Mouse (Mus musculus) left cerebral cortex, adult 2 months (tissue): ENCODE measurements around the gene Susd6. TPM values are rescaled to one million over a fixed set of nuclear protein-coding genes. Genes with fewer than 3 reads are reported as not detected.

Source experiments
- DNase-seq, 2 experiments: peaks; one replicate each; pipeline ENCODE4 v3.0.0; 2021 to 2022; ENCODE audit warnings: low spot score in 2 of 2, mixed read lengths in 1 of 2; ENCODE audit errors: extremely low spot score in 1 of 2
- H3K27ac ChIP-seq: fragments of 200-600 bp; 2 replicates; pipeline ENCODE4 v1.8.1; 2022
- H3K4me3 ChIP-seq: fragments of 200-600 bp; 2 replicates; pipeline ENCODE4 v1.8.1; 2022
- CTCF ChIP-seq: fragments of 200-600 bp; IDR thresholded peaks from 2 replicates; pipeline ENCODE4 v1.8.1; 2022; ENCODE audit warnings: antibody characterized with exemption, mild to moderate bottlenecking, moderate library complexity
- intact Hi-C: fragments of 180-260 bp; cut with DNase I; formaldehyde crosslinking; loops from one replicate; pipeline ENCODE4 v1.15.1; 2025
- total RNA-seq, 2 experiments: library from RNA; stranded (reverse); gene quantifications; 2 replicates each; pipeline ENCODE4 v1.2.3; 2021

Gene Susd6
- total RNA-seq, 2 experiments from 2014 or later = 37.0 TPM

- intact Hi-C loops = no loop called here
- Histone ChIP-seq H3K4me3 (no peak overlapping the region), H3K27ac (no peak overlapping the region)
- DNase-seq = no peak
- TF ChIP-seq CTCF = no peak
These were observed 56.6 kb downstream of the Susd6 start for GRCm38 (mm10) chr12:80846861-80847268.

DNA sequence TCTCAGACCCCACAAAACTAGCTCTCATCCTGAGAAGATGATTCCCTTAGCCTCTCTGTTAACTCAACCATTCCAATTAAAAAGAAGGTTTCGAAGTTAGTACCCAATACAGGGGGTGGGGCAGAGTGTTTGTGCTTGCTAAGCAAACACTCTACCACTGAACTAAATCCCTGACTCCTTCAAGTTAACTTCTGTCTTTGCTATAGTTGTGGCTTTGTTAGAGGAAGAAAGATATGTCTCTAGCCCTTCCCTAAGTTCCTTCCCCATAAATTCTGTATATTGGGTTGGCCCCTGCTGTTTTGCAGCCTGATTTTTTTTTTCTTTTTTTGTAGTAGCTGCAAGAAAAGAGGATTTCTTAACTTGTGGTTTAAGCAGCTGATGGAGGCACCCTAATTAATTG is 61.7 kb downstream of the Susd6 start:
- H3K4me3 ChIP-seq = no peak overlapping the region
- no peak for DNase-seq
- intact Hi-C loops = no loop called here
- H3K27ac ChIP-seq = no peak overlapping the region
- TF ChIP-seq CTCF = no peak

DNA sequence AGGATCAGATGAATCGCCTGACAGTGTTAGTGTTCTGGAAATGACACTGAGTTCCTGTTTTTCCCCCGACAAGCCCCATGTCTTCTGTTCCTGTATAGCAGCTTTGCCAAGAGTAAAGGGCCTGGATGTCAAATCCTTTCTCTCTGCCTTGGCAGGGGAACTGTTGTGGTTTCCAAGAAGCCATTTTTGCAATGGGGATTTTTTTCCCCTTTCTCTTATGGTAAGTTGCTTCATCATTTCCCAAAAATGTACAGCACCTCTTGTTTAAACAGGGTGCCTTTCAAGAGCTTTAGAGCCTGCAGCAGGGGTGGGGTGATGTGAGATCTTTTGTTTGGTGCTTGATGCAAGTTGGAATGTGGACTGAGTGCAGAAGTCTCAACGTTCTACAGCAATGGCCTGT is 63.4 kb downstream of the Susd6 start:
- intact Hi-C loops = no loop called here
- TF ChIP-seq CTCF = no peak
- DNase-seq = no peak
- Histone ChIP-seq H3K4me3 (no peak overlapping the region), H3K27ac (no peak overlapping the region)

DNA sequence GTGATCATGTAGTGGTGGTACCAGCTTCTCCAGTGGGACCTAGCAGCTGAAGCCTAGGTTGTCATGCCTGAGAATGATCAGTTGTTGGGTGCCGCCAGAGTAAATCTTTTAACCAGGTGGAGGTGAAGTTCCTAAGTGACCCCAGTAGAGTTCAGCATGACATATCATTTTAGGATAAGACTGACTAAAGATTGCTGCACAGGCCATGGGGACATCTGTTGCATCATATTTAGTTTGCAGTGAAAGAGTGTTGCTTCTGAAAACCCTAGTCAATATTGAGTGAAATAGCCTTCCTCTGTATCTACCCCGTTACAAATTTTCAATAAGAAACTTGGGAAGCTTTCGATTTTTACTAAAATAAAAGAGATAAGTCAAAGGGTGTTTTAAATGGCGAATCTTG is 64.4 kb downstream of the Susd6 start:
- DNase-seq = no peak
- intact Hi-C loops = no loop called here
- no peak for TF ChIP-seq CTCF
- Histone ChIP-seq H3K4me3 (no peak overlapping the region), H3K27ac (no peak overlapping the region)

- DNase-seq = no peak
- no peak overlapping the region for H3K27ac ChIP-seq
- TF ChIP-seq CTCF = no peak
- intact Hi-C loops = no loop called here
- no peak overlapping the region for H3K4me3 ChIP-seq
These were observed 64.8 kb downstream of the Susd6 start for GRCm38 (mm10) chr12:80855100-80855499.

- H3K27ac ChIP-seq = no peak overlapping the region
- TF ChIP-seq CTCF = no peak
- intact Hi-C loops = no loop called here
- no peak for DNase-seq
- no peak overlapping the region for H3K4me3 ChIP-seq
These were observed 65.3 kb downstream of the Susd6 start for GRCm38 (mm10) chr12:80855581-80855980.

DNA sequence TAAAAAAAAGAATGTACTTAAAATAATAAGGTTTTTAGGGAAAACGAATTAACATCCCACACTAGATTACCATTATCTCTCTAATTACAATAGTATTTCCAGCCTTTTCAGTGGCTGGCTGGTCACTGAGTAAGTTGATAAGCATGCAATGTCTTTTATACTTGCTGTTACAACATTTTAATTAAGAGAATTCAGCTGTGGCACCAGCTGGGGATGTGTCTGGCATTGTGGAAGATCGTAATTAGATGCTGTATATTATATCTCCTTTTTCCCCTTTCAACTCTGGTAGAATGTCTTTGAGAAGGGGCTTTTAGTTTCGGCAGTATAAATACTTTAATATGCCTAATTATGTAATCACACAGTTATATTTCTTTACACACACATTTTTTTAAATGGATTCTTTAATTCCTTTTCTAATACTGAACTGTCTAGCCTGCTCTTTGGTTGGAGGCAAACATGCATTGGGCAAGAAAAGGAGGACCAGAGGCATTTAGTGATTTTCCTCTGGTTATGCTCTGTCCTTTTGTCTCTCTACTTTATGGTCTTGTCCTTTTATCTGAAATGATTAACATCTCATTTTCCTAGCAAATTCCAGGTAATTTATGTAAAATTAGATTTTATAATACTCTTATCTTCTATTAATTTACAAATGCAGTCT is 67.5 kb downstream of the Susd6 start:
- intact Hi-C loops = no loop called here

GRCm38 (mm10) chr12:80858307-80858706 is 68.0 kb downstream of the Susd6 start:
- Histone ChIP-seq H3K27ac (no peak overlapping the region), H3K4me3 (no peak overlapping the region)
- TF ChIP-seq CTCF = no peak
- intact Hi-C loops = no loop called here
- DNase-seq = no peak

More for the DNA sequence above, 67.5 kb downstream of the Susd6 start:
- DNase-seq = no peak
- Histone ChIP-seq H3K27ac (no peak overlapping the region), H3K4me3 (no peak overlapping the region)
- TF ChIP-seq CTCF = no peak

DNA sequence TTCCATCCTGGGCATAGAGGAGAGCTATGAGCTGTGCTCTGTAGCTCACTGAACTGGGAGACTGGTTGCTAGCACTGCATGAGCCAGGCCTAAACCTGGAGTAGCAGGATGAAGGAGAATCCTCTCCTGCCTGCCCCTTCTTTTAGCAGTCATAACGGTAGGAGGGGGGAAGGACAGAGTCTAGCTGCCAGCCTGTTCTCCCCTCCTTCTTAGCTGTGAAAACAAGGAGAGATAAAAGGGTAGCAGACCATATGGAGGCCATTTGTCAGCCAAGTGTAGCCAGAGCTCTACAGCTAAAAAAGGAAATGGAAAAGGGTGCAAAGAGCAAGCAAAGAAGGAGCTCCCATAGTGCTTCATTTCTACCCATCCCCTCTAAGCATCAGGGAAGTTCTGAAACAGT is 71.6 kb downstream of the Susd6 start:
- TF ChIP-seq CTCF = no peak
- intact Hi-C loops = loop anchor here (1.0 kb wide), 1 partner anchor 42 kb away; no protein-coding TSS in a partner anchor
- Histone ChIP-seq H3K4me3 (no peak overlapping the region), H3K27ac (no peak overlapping the region)
- DNase-seq = no peak

DNA sequence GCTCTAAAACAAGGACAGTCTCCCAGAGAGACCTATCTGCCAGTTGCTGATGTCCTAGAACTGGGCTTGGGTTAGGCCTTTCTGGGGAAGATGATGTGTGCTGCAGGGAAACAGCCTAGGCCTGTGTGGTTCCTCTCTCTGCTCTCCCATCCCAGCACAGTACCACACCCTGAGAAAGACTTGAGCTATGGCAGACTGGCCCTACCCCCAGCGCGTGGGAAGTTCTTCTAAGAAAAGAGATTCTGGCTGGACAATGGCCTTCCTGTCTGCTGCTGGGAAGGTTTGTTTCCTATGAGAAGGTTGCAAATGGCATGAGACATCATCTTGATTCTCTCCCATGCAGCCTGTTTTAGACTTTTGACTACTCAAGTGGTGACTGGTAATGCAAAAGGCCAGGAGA is 73.1 kb downstream of the Susd6 start:
- TF ChIP-seq CTCF = no peak
- no peak for DNase-seq
- 0 out of 2 replicates have a peak overlapping the region, but pooled peaks have one; percentile 11 for H3K27ac ChIP-seq
- H3K4me3 ChIP-seq = no peak overlapping the region
- intact Hi-C loops = no loop called here

DNA sequence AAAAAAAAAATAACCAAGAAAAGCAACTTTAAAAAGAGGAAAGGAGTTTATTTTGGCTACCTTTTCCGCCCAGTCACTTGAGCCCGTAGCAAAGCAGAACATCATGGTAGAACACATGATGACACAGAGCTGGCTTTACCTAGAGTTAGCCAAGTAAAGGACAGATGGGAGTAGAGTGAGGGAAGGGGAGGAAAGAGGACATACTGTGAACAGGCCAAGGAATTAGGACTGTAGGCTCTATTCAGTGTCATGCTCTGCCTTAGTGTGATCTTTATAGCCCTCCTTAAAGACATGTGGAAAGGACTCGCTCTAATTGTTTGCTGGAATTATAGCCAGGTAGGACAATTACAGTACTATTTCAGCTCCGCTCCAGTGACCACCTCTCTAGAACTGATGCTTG is 74.9 kb downstream of the Susd6 start:
- Histone ChIP-seq H3K4me3 (no peak overlapping the region), H3K27ac (no peak overlapping the region)
- intact Hi-C loops = no loop called here
- no peak for DNase-seq
- no peak for TF ChIP-seq CTCF

DNA sequence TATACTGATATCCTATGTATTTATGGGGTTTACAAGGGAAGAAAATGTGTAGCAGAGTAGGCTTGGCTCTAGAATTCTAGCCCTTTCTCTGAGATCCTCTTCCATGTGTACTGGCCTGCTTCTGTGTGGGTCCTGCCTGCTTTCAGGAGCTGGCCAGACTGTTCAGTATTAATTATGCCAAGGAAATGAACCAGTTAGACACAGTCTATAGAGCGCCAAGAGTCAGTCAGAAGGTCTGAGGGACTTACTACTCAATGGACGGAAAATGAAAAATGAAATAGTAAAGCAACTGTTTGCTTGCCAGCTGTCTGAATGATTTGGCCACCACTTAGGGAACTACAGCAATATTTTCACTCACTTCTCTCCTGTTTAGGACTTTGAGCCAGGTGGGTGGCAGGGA is 75.7 kb downstream of the Susd6 start:
- intact Hi-C loops = no loop called here
- DNase-seq = no peak
- Histone ChIP-seq H3K27ac (no peak overlapping the region), H3K4me3 (no peak overlapping the region)
- no peak for TF ChIP-seq CTCF

GRCm38 (mm10) chr12:80867083-80867482 is 76.8 kb downstream of the Susd6 start:
- H3K27ac ChIP-seq = no peak overlapping the region
- DNase-seq = no peak
- H3K4me3 ChIP-seq = no peak overlapping the region
- TF ChIP-seq CTCF = no peak
- intact Hi-C loops = no loop called here
